Mouse (Mus musculus) kidney, embryonic 14.5 days (tissue): Measurements from ENCODE around the gene Actb. TPM values are rescaled to one million over a fixed set of nuclear protein-coding genes. Genes with fewer than 3 reads are reported as not detected.

Source experiments
- ATAC-seq: fragments of 200-750 bp; cut with Nextera tagmentation; 2 replicates; pipeline ENCODE4 v1.8.0; 2017; ENCODE audit warnings: moderate number of reproducible peaks, mild to moderate bottlenecking, moderate TSS enrichment, moderate library complexity; ENCODE audit not compliant: low FRiP score, low TSS enrichment
- H3K27ac ChIP-seq: fragments of 300-500 bp; sonication (generic); 2 replicates; pipeline ENCODE4 v1.5.1; 2014; ENCODE audit warnings: low read depth, mild to moderate bottlenecking, low read length, moderate library complexity, mixed read lengths
- H3K27me3 ChIP-seq: fragments of 300-500 bp; sonication (generic); 2 replicates; pipeline ENCODE4 v1.6.1; 2014; ENCODE audit warnings: mild to moderate bottlenecking, low read length; ENCODE audit not compliant: control insufficient read depth, insufficient read depth
- H3K36me3 ChIP-seq: fragments of 300-500 bp; sonication (generic); 2 replicates; pipeline ENCODE4 v1.6.1; 2014; ENCODE audit warnings: low read length, mixed read lengths; ENCODE audit not compliant: control insufficient read depth, insufficient read depth
- H3K4me1 ChIP-seq: fragments of 300-500 bp; sonication (generic); 2 replicates; pipeline ENCODE4 v1.6.1; 2014; ENCODE audit warnings: low read length, mixed read lengths; ENCODE audit not compliant: control insufficient read depth, insufficient read depth
- H3K4me2 ChIP-seq: fragments of 300-500 bp; sonication (generic); replicated peaks from 2 replicates; pipeline ENCODE4 v1.6.1; 2014; ENCODE audit warnings: low read depth, mild to moderate bottlenecking, low read length
- H3K4me3 ChIP-seq: fragments of 300-500 bp; sonication (generic); 2 replicates; pipeline ENCODE4 v1.5.1; 2014; ENCODE audit warnings: mild to moderate bottlenecking, low read length
- H3K9ac ChIP-seq: fragments of 300-500 bp; sonication (generic); 2 replicates; pipeline ENCODE4 v1.6.1; 2014; ENCODE audit warnings: low read depth, mild to moderate bottlenecking, low read length, moderate library complexity
- H3K9me3 ChIP-seq: fragments of 300-500 bp; sonication (generic); 2 replicates; pipeline ENCODE4 v1.6.1; 2016; ENCODE audit warnings: low read length; ENCODE audit not compliant: control insufficient read depth
- WGBS: fragments of 180-500 bp; shearing (Covaris S2); extraction: QIAGEN DNeasy Blood & Tissue Kit; methylation state at CpG from one replicate; pipeline ENCODE4 v1.1.7; 2014; 5-methylcytosine and 5-hydroxymethylcytosine counted together
- polyA plus RNA-seq: library from polyadenylated mRNA; unstranded; fragments of >200 nt; fragmentation: Nextera tagmentation; extraction: Ambion mirVana; gene quantifications from 2 replicates; pipeline ENCODE4 v1.2.1, GENCODE M21; 2014

Actb gene
- polyA plus RNA-seq, 1 experiment from 2014 or later: 14,375 TPM

DNA sequence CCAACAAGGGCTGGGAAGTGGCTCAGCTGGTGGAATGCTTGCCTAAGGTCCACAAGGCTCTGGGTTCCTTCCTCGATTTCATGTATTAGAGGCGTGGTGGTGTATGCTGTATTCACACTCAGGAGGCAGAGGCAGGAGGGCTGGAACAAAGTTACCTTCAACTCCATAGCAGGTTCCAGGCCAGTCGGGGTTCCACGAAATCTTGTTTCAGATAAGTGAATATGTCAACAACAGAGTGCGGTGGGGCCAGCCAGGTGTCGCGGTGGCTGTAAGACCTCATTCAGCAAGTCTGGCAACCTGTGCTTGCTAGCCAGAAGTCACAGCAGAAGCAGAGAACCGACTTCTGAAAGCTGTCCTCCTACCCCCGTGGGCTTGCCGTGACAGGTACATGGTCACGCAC is 8.7 kb upstream of the Actb start:
- Histone ChIP-seq H3K4me1 (peaks cover under 1% of the 10 kb centered on the region; the same call in 1 of the 2 replicates), H3K4me2 (no peak overlapping the region), H3K27ac (no peak overlapping the region), H3K9me3 (no peaks in the 10 kb centered on the region), H3K36me3 (no peaks in the 10 kb centered on the region), H3K27me3 (no peaks in the 10 kb centered on the region), H3K4me3 (no peak overlapping the region), H3K9ac (no peak overlapping the region)
- WGBS: 88% methylated on average over 11 of the region's 11 CpGs
- no peak for ATAC-seq

DNA sequence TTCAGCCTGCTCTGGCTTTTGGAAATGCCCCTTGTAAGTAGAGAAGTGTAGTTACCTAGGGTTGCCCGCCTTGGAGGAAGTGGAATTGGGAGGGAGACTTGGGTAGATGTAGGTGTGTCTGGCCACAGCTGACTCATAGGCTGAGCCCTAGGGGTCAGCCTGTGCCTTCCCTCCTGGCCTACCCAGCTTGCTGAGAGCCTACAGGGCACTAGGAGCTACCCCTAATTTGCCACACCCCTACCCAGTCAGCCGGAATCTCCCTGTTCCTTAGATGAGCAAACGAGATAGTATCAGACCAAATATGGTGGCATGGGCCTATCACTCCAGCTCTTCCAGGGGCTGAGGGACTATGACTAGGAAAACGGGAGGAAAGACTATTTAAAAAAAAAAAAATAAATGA is 6.2 kb upstream of the Actb start:
- 72% methylated on average over 4 of the region's 4 CpGs for WGBS
- peaks cover 25% of the 10 kb centered on the region for H3K4me1 ChIP-seq
- H3K4me2 ChIP-seq: no peak overlapping the region
- no peaks in the 10 kb centered on the region for H3K9me3 ChIP-seq
- H3K27ac ChIP-seq: no peak overlapping the region
- no peaks in the 10 kb centered on the region for H3K27me3 ChIP-seq
- no peaks in the 10 kb centered on the region for H3K36me3 ChIP-seq
- no peak overlapping the region for H3K9ac ChIP-seq
- ATAC-seq: no peak
- no peak overlapping the region for H3K4me3 ChIP-seq

DNA sequence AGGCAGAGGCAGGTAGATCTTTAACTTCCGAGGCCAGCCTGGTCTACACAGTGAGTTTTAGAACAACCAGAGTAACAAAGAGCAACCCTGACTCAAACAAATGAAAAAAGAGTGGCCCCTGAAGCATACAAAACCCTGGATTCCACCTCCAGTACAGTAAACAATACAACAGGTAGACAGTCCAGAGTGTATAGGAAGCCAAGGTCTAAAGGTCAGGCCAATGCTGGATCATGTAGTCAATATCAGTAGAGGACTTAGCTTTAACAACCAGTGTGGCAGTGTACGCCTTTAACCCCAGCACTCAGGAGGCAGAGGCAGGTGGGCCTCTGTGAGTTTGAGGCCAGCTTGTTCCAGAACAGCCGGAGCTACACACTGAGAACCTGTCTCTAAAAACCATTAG is 5.8 kb upstream of the Actb start:
- H3K4me3 ChIP-seq: no peak overlapping the region
- no peak overlapping the region for H3K9ac ChIP-seq
- ATAC-seq: no peak
- H3K27me3 ChIP-seq: no peaks in the 10 kb centered on the region
- no peak overlapping the region for H3K27ac ChIP-seq
- no peaks in the 10 kb centered on the region for H3K36me3 ChIP-seq
- WGBS: 88% methylated on average over 3 of the region's 3 CpGs
- H3K4me1 ChIP-seq: peaks cover 29% of the 10 kb centered on the region
- H3K9me3 ChIP-seq: no peaks in the 10 kb centered on the region
- no peak overlapping the region for H3K4me2 ChIP-seq

DNA sequence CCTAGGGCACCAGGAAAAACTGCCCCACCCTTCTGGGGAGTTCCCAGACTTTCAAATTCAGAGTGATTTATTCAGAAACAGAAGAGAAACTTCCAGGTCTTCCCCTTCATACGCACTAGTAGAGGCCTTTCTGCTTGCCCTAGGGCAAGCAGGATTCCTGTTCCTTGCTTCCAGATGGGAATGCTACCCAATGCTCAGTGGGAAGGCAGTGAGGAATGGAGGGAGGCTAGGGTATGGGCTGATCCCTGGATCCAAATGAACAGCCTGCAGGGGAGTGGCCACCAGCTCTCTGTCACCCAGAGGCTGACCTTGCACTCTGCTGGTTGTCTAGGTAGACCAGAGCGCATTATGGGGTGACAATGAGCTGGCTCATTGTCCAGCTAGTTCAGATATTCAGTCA is 5.1 kb upstream of the Actb start:
- Histone ChIP-seq H3K9me3 (no peaks in the 10 kb centered on the region), H3K4me3 (no peak overlapping the region), H3K27ac (0 out of 2 replicates have a peak overlapping the region, but pooled peaks have one; percentile 42), H3K4me2 (no peak overlapping the region), H3K36me3 (no peaks in the 10 kb centered on the region), H3K27me3 (no peaks in the 10 kb centered on the region), H3K9ac (no peak overlapping the region), H3K4me1 (peaks cover 34% of the 10 kb centered on the region)
- WGBS: 76% methylated on average over 2 of the region's 2 CpGs
- ATAC-seq: no peak

DNA sequence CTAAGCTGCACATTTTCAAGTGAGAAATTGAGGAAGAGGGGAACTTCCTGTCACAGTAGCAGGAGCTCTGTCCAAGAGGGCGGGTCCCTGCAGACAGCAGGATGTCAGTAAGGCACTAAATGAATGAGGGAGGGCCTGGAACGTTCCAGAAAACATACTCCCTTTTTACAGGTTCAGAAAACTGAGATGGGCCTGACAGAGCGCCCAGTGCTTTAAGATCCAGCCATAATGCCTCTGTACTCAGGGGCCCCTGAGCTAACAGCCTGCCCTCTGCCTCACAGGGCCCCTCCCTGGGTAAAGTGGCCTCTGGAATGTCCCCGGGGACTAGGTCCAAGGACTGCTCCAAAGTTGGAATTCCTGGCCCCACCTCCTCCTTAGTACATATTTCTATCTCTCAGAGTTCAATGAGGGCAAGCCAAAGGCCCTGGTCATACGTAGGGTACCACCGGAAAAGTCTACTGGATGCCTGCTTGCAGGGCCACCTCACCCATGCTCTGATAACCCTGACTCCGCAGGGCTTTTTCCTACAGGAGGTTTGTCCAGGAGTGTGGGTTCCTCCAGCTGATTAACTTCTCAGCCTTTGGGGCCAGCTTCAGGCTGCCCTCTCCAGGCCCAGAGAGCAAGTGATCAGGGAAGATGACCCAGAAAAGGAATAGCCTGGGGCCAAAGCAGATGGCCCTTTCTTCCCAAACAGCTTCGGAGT is 3.2 kb upstream of the Actb start:
- no peak for ATAC-seq
- 0 out of 2 replicates have a peak overlapping the region, but pooled peaks have one; percentile 10 for H3K4me2 ChIP-seq
- H3K27ac ChIP-seq: peak overlapping the region; percentile 97
- H3K36me3 ChIP-seq: peaks cover 8% of the 10 kb centered on the region
- peaks cover 35% of the 10 kb centered on the region for H3K4me1 ChIP-seq
- H3K4me3 ChIP-seq: no peak overlapping the region
- WGBS: 23% methylated on average over 8 of the region's 8 CpGs
- H3K9me3 ChIP-seq: no peaks in the 10 kb centered on the region
- peak overlapping the region; percentile 29; the same call in 1 of the 2 replicates for H3K9ac ChIP-seq
- no peaks in the 10 kb centered on the region for H3K27me3 ChIP-seq

DNA sequence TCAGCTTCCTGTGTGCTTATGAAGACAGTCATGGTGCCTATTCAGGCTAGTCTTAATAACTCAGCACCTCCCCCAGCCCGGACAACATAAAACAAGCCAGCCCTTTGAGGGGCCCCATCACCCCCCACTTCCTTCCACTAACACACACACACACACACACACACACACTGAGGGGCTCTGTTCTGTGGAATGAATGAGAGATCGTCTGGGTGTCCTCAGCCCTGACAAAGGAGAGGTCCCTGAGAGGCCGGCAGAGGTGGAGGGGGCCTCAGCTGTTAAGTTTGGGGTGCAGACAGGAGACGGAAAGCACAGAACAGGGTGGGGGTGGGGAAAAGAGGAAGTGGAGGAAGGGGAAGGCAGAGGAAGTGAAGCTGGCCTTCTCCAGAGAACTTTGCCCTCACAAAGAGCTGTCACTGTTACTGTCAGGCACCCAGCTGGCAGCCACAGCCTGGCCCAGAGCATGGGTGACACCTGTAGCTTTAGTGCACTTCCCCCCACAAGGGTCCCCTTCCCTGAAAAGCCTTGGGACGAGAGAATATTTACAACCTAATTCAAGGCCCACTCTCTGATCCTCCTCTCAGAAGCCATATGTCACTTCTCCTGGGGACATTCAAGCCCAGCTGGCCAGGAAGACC is 2.5 kb upstream of the Actb start:
- Histone ChIP-seq H3K9ac (peak overlapping the region; percentile 29; the same call in 1 of the 2 replicates), H3K27me3 (no peaks in the 10 kb centered on the region), H3K4me3 (no peak overlapping the region), H3K9me3 (no peaks in the 10 kb centered on the region), H3K36me3 (peaks cover 15% of the 10 kb centered on the region), H3K4me2 (no peak overlapping the region), H3K27ac (peak overlapping the region; percentile 97), H3K4me1 (peaks cover 41% of the 10 kb centered on the region)
- whole genome bisulfite sequencing: 12% methylated on average over 5 of the region's 5 CpGs
- ATAC-seq: no peak

DNA sequence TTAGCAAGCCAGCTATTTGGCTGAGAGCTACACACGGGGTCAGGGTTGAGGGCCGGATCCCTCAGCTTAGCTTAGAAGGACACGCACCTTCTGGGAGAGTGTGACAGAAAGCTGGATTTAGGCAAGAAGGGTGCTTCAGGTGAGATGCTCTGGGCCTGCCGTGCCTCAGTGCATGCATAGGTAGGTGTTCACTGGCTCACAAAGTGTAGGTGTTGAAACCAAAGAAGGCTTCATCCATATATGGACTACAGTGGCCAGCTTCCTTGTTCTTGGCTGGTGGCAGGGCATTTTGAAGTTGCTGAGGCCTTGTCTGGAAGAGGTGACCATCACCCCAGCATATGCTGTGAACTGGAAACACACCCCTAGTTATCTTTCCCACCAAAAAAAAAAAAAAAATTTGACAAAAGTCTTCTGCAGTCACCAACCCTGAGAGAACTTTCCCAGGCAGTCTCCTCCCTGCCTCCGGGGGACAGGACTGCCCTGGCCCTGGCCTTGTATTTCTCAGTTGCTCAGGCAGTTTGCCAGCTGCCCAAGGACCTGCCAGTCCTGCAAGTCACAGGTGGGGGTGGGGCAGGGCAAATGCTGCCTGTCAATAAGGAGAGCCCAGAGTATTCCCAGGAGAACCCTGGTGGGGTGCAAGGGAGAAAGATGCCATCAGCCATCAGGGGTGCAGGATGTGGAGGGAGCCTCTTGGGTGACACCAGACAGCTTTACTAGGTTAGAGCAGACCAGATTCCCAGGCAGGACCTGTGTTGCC is 1.4 kb upstream of the Actb start:
- 67% methylated on average over 5 of the region's 5 CpGs for WGBS
- Histone ChIP-seq H3K4me3 (0 out of 2 replicates have a peak overlapping the region, but pooled peaks have one; percentile 100), H3K27me3 (no peaks in the 10 kb centered on the region), H3K36me3 (peaks cover 25% of the 10 kb centered on the region), H3K4me2 (peak overlapping the region; percentile 66), H3K4me1 (peaks cover 41% of the 10 kb centered on the region), H3K27ac (peak overlapping the region; percentile 97), H3K9ac (peak overlapping the region; percentile 74; the same call in 1 of the 2 replicates), H3K9me3 (no peaks in the 10 kb centered on the region)
- no peak for ATAC-seq

DNA sequence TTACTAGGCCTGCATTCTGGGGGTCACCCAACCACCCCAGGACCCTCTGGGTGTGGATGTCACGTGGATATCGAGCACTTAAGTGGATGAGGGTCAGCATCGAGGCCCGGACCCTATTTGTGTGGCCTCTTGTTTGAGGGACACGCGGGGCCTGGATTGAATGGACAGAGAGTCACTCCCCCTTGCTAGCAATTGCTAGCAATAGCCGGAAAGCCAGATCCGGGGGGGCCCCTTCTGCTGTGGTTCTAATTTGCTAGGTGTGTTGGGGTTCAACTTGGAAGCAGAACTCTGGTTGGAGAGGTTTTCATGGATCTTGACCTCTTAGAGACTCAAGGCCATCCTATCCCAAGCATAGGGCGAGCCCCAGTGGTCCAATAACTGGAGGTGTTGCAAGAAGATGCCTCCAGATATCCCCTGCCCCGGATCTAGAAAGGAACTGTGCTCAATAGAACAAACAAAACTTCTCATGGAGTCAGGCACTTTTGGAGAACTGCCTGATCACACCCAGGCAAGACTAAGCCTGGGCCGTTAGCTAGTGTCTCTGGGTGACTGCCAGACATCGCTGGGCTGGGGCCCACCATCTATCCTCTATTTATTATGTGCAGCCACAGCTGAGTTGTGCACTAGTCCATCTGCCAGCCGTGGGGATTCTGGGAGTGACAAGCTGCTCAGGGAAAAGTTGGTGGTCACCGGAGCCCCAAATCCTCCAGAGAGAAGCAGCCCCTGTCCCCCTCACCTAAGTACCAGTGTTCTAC is 671 bp upstream of the Actb start:
- no peak; the same call in 1 of the 2 replicates for ATAC-seq
- Histone ChIP-seq H3K4me2 (peak overlapping the region; percentile 66), H3K27me3 (no peaks in the 10 kb centered on the region), H3K4me3 (peak overlapping the region; percentile 100), H3K9ac (peak overlapping the region; percentile 74), H3K36me3 (peaks cover 32% of the 10 kb centered on the region), H3K9me3 (no peaks in the 10 kb centered on the region), H3K4me1 (peaks cover 41% of the 10 kb centered on the region), H3K27ac (peak overlapping the region; percentile 97)
- 29% methylated on average over 14 of the region's 14 CpGs for whole genome bisulfite sequencing
